Mouse (Mus musculus) adrenal gland, adult 2 months (tissue): ENCODE results near the gene Unkl. TPM values are rescaled to one million over a fixed set of nuclear protein-coding genes. Genes with fewer than 3 reads are reported as not detected.
A peak's percentile ranks its signal among the peaks of the same experiment; 100 is the strongest.
"Not testable (repeated sequence)": the region's sequence is repeated elsewhere in the genome, so short reads cannot be mapped to it uniquely, and the experiment has no call there.

Experiments
- DNase-seq: peaks from one replicate; pipeline ENCODE4 v3.0.0; 2021
- polyA plus RNA-seq: library from polyadenylated mRNA; depleted of rRNA; stranded (reverse); fragments of >200 nt; gene quantifications from 2 replicates; pipeline ENCODE4 v1.2.3, GENCODE M21; 2012
- total RNA-seq, 2 experiments: library from RNA; stranded (reverse); gene quantifications; 2 replicates each; pipeline ENCODE4 v1.2.3; 2021

The Unkl gene
- total and polyA plus RNA-seq, 3 experiments = 14.0 to 23.7 (median 18.1) TPM

- no peak for DNase-seq
These were observed 31.5 kb downstream of the Unkl start for GRCm38 (mm10) chr17:25219492-25220295.

GRCm38 (mm10) chr17:25220746-25221145, 32.5 kb downstream of the Unkl start:
- DNase-seq = no peak

GRCm38 (mm10) chr17:25221821-25222503, 33.8 kb downstream of the Unkl start:
- DNase-seq = peak; percentile 79

GRCm38 (mm10) chr17:25222504-25222940, 34.3 kb downstream of the Unkl start:
- DNase-seq = peak; percentile 35

GRCm38 (mm10) chr17:25222951-25223601, 34.9 kb downstream of the Unkl start:
- DNase-seq = no peak

GRCm38 (mm10) chr17:25224586-25225222, 36.5 kb downstream of the Unkl start:
- DNase-seq = no peak

GRCm38 (mm10) chr17:25225659-25226058, 37.5 kb downstream of the Unkl start:
- DNase-seq = no peak

GRCm38 (mm10) chr17:25227991-25228390, 39.8 kb downstream of the Unkl start:
- DNase-seq = no peak

GRCm38 (mm10) chr17:25230014-25230655, 41.9 kb downstream of the Unkl start:
- not testable (repeated sequence) for DNase-seq

- DNase-seq = no peak
These were observed 42.5 kb downstream of the Unkl start for GRCm38 (mm10) chr17:25230700-25231099.

- not testable (repeated sequence) for DNase-seq
These were observed 43.4 kb downstream of the Unkl start for GRCm38 (mm10) chr17:25231621-25232020.

GRCm38 (mm10) chr17:25235635-25236034, 47.4 kb downstream of the Unkl start:
- DNase-seq = no peak

- DNase-seq = peak; percentile 89
These were observed 51.8 kb downstream of the Unkl start, which contains the start of the genes Gnptg and Tsr3 for GRCm38 (mm10) chr17:25239695-25240636. Gene Gnptg (minus strand): TSS chr17:25240124. Gene Tsr3 (plus strand): TSS chr17:25240170.

- no peak for DNase-seq
These were observed 55.1 kb downstream of the Unkl start for GRCm38 (mm10) chr17:25243131-25243780.

GRCm38 (mm10) chr17:25244239-25244638, 56.0 kb downstream of the Unkl start:
- DNase-seq = no peak

GRCm38 (mm10) chr17:25248033-25248750, 60.0 kb downstream of the Unkl start:
- DNase-seq = no peak

GRCm38 (mm10) chr17:25250181-25250835, 62.1 kb downstream of the Unkl start:
- no peak for DNase-seq

- DNase-seq = no peak
These were observed 64.4 kb downstream of the Unkl start for GRCm38 (mm10) chr17:25252643-25253042.

- DNase-seq = no peak
These were observed 65.6 kb downstream of the Unkl start for GRCm38 (mm10) chr17:25253760-25254159.
